Mouse (Mus musculus): Measurements from ENCODE around the gene Espl1. TPM values are rescaled to one million over a fixed set of nuclear protein-coding genes. Genes with fewer than 3 reads are reported as not detected.

Espl1 gene
- total RNA-seq, 2 experiments from 2014 or later: 1.1 to 1.5 TPM

GRCm38 (mm10) chr15:102257202-102258075, 38.6 kb upstream of the Espl1 start, which contains the start of gene Rarg:
Gene Rarg (minus strand): TSS chr15:102257517.
- Histone ChIP-seq H3K27ac (peak within 1 kb of the TSS; percentile 89), H3K4me3 (peak within 1 kb of the TSS; percentile 75)
- intact Hi-C loops (cut with DNase I): loop anchor here (1.0 kb wide), 1 partner anchor 22 kb away; the partner anchor contains the start of gene Mfsd5
- TF ChIP-seq CTCF (IDR thresholded peaks at IDR 0.05): no peak
- no peak for DNase-seq (ENCODE audit: extremely low spot score in 1 of 2, low spot score in 2 of 2)

GRCm38 (mm10) chr15:102258076-102258470, 38.0 kb upstream of the Espl1 start:
- intact Hi-C loops (cut with DNase I): no loop called here
- H3K4me3 ChIP-seq: peak overlapping the region; percentile 75
- no peak for DNase-seq (ENCODE audit: extremely low spot score in 1 of 2, low spot score in 2 of 2)
- TF ChIP-seq CTCF (IDR thresholded peaks at IDR 0.05): no peak
- peak overlapping the region; percentile 89 for H3K27ac ChIP-seq

GRCm38 (mm10) chr15:102258581-102259253, 37.3 kb upstream of the Espl1 start:
- Histone ChIP-seq H3K27ac (peak overlapping the region; percentile 89), H3K4me3 (no peak overlapping the region)
- intact Hi-C loops (cut with DNase I): no loop called here
- peak in 1 of 2 experiments; percentile 7 for DNase-seq (ENCODE audit: extremely low spot score in 1 of 2, low spot score in 2 of 2)
- TF ChIP-seq CTCF (IDR thresholded peaks at IDR 0.05): no peak

- Histone ChIP-seq H3K4me3 (no peak overlapping the region), H3K27ac (no peak overlapping the region)
- no peak for TF ChIP-seq CTCF (IDR thresholded peaks at IDR 0.05)
- intact Hi-C loops (cut with DNase I): no loop called here
- DNase-seq (ENCODE audit: extremely low spot score in 1 of 2, low spot score in 2 of 2): peak; percentile 43 to 68
Observed at GRCm38 (mm10) chr15:102262582-102262981, 33.5 kb upstream of the Espl1 start.

- Histone ChIP-seq H3K4me3 (no peak overlapping the region), H3K27ac (peak overlapping the region; percentile 24; the same call in 1 of the 2 replicates)
- no peak for DNase-seq (ENCODE audit: extremely low spot score in 1 of 2, low spot score in 2 of 2)
- intact Hi-C loops (cut with DNase I): no loop called here
- TF ChIP-seq CTCF (IDR thresholded peaks at IDR 0.05): no peak
Observed at GRCm38 (mm10) chr15:102263037-102263436, 33.0 kb upstream of the Espl1 start.

GRCm38 (mm10) chr15:102265548-102265947, 30.5 kb upstream of the Espl1 start:
- intact Hi-C loops (cut with DNase I): no loop called here
- Histone ChIP-seq H3K4me3 (no peak overlapping the region), H3K27ac (no peak overlapping the region)
- TF ChIP-seq CTCF (IDR thresholded peaks at IDR 0.05): no peak; the same call in 1 of the 2 replicates
- no peak for DNase-seq (ENCODE audit: extremely low spot score in 1 of 2, low spot score in 2 of 2)

GRCm38 (mm10) chr15:102270274-102270960, 25.6 kb upstream of the Espl1 start, which contains the start of gene Gm9918:
Gene Gm9918 (plus strand): TSS chr15:102270563.
- Histone ChIP-seq H3K4me3 (no peak within 1 kb of the TSS), H3K27ac (no peak within 1 kb of the TSS)
- TF ChIP-seq CTCF (IDR thresholded peaks at IDR 0.05): no peak
- DNase-seq (ENCODE audit: extremely low spot score in 1 of 2, low spot score in 2 of 2): no peak
- intact Hi-C loops (cut with DNase I): no loop called here

GRCm38 (mm10) chr15:102271441-102271840, 24.6 kb upstream of the Espl1 start:
- intact Hi-C loops (cut with DNase I): no loop called here
- Histone ChIP-seq H3K4me3 (no peak overlapping the region), H3K27ac (no peak overlapping the region)
- no peak for TF ChIP-seq CTCF (IDR thresholded peaks at IDR 0.05)
- no peak for DNase-seq (ENCODE audit: extremely low spot score in 1 of 2, low spot score in 2 of 2)

GRCm38 (mm10) chr15:102273982-102274716, 21.9 kb upstream of the Espl1 start:
- Histone ChIP-seq H3K4me3 (no peak overlapping the region), H3K27ac (no peak overlapping the region)
- intact Hi-C loops (cut with DNase I): no loop called here
- no peak for DNase-seq (ENCODE audit: extremely low spot score in 1 of 2, low spot score in 2 of 2)
- TF ChIP-seq CTCF (IDR thresholded peaks at IDR 0.05): peak; percentile 31

- H3K27ac ChIP-seq: peak overlapping the region; percentile 98
- intact Hi-C loops (cut with DNase I): loop anchor here (1.0 to 2.0 kb wide), 3 partner anchors 21 to 48 kb away; partner anchors contain the start of genes Pfdn5 and Rarg
- no peak for DNase-seq (ENCODE audit: extremely low spot score in 1 of 2, low spot score in 2 of 2)
- TF ChIP-seq CTCF (IDR thresholded peaks at IDR 0.05): no peak
- peak overlapping the region; percentile 80 for H3K4me3 ChIP-seq
Observed at GRCm38 (mm10) chr15:102278726-102279091, 17.4 kb upstream of the Espl1 start.

Data from left cerebral cortex, adult 2 months (tissue).